Mouse (Mus musculus): ENCODE data around the gene Gm5039.
"Not testable (repeated sequence)": the region's sequence is repeated elsewhere in the genome, so short reads cannot be mapped to it uniquely, and the experiment has no call there.

Gm5039 gene

GRCm38 (mm10) chr12:88323926-88324325, at the start of gene Gm5039:
Gene Gm5039 (minus strand): TSS chr12:88324026.
- DNase-seq (ENCODE audit: low spot score): not testable (repeated sequence)

- DNase-seq (ENCODE audit: low spot score): no peak
Observed at GRCm38 (mm10) chr12:88372018-88372417, 48.2 kb upstream of the Gm5039 start.

- peak; percentile 13 for DNase-seq (ENCODE audit: low spot score)
Observed at GRCm38 (mm10) chr12:88370321-88370720, 46.5 kb upstream of the Gm5039 start.

- DNase-seq (ENCODE audit: low spot score): not testable (repeated sequence)
Observed at GRCm38 (mm10) chr12:88369690-88370089, 45.9 kb upstream of the Gm5039 start.

GRCm38 (mm10) chr12:88368618-88369017, 44.8 kb upstream of the Gm5039 start:
- DNase-seq (ENCODE audit: low spot score): peak; percentile 23

GRCm38 (mm10) chr12:88367673-88368072, 43.8 kb upstream of the Gm5039 start:
- peak; percentile 20 for DNase-seq (ENCODE audit: low spot score)

GRCm38 (mm10) chr12:88361120-88361445, 37.3 kb upstream of the Gm5039 start:
- no peak for DNase-seq (ENCODE audit: low spot score)

GRCm38 (mm10) chr12:88360441-88361119, 36.8 kb upstream of the Gm5039 start, which contains the start of gene Adck1:
Gene Adck1 (plus strand): TSS chr12:88360554.
- DNase-seq (ENCODE audit: low spot score): peak; percentile 86

- no peak for DNase-seq (ENCODE audit: low spot score)
Observed at GRCm38 (mm10) chr12:88354182-88354702, 30.4 kb upstream of the Gm5039 start.

GRCm38 (mm10) chr12:88341286-88341685, 17.5 kb upstream of the Gm5039 start:
- DNase-seq (ENCODE audit: low spot score): not testable (repeated sequence)

- DNase-seq (ENCODE audit: low spot score): not testable (repeated sequence)
Observed at GRCm38 (mm10) chr12:88336662-88337413, 13.0 kb upstream of the Gm5039 start.

GRCm38 (mm10) chr12:88314556-88314955, 9.3 kb downstream of the Gm5039 start:
- DNase-seq (ENCODE audit: low spot score): no peak

GRCm38 (mm10) chr12:88297171-88297570, 26.7 kb downstream of the Gm5039 start:
- DNase-seq (ENCODE audit: low spot score): not testable (repeated sequence)

- DNase-seq (ENCODE audit: low spot score): not testable (repeated sequence)
Observed at GRCm38 (mm10) chr12:88293082-88293481, 30.7 kb downstream of the Gm5039 start.

- DNase-seq (ENCODE audit: low spot score): not testable (repeated sequence)
Observed at GRCm38 (mm10) chr12:88285224-88285623, 38.6 kb downstream of the Gm5039 start.

- not testable (repeated sequence) for DNase-seq (ENCODE audit: low spot score)
Observed at GRCm38 (mm10) chr12:88274400-88274799, 49.4 kb downstream of the Gm5039 start, which contains the start of gene Gm5662. Gene Gm5662 (minus strand): TSS chr12:88274500.

Measured in adipocyte (in vitro differentiated cells).